Mouse (Mus musculus) brain, embryonic 14.5 days (tissue): ENCODE measurements at regions not wholly inside any gene's neighbourhood (a gene's known extent, or its start where the extent isn't known, plus 50 kb on each side); places are given as distances from the start of the nearest gene placed in this dataset.

ENCODE experiments used
- CTCF ChIP-seq: fragments of 200-500 bp; IDR thresholded peaks from 2 replicates; pipeline ENCODE4 v1.5.1; 2012; ENCODE audit warnings: inconsistent platforms, mild to moderate bottlenecking, moderate library complexity, borderline replicate concordance; ENCODE audit not compliant: insufficient read depth, insufficient read length; ENCODE audit errors: extremely low read depth
- POLR2A ChIP-seq: fragments of 200-500 bp; IDR thresholded peaks from 2 replicates; pipeline ENCODE4 v1.6.1; 2012; ENCODE audit warnings: mild to moderate bottlenecking, inconsistent platforms, borderline replicate concordance; ENCODE audit not compliant: poor library complexity, insufficient read depth, insufficient read length, severe bottlenecking; ENCODE audit errors: extremely low read depth

DNA sequence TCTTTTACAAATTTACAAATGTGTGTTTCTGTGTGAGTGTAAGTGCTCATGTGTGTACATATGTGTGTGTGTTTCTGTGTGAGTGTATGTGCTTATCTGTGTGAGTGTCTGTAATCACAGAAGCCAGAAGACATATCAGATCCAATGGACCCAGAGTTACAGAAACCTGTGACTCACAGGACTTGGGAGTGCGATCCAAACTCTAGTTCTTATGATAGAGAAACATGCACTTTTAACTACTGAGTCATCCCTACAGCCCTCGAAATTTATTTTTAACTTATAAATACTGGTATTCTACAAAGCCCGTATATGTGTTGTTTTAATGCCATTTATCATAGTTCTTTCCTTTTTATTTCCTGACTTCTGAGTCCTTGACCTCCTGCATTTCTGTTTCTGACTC is 220.7 kb downstream of the Ccdc50 start:
- TF ChIP-seq CTCF (no peak), POLR2A (no peak)
